27 mouse cellular contexts compared by ENCODE assay signal in the genomic region with DNA sequence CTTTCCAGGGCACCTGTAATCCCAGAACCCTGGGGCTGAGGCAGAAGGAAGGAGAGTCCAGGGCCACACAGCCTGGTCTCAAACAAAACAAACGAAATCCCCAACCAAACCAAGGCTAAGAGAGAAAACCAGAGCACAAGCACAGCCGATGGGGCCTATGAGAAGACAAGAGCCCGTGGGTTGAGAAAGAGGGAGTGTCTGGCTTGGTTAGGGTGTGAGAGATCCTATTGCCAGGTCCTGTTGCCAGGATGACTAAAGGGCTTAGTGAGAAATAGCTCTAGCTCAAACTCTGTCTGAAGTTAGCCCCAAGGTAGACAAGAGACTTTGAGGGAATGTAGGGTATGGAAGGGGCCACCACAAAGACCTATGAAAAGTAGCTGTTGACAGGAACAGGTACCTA. TPM values are rescaled to one million over a fixed set of nuclear protein-coding genes. Genes with fewer than 3 reads are reported as not detected.
DNase-seq lines count a peak whose midpoint lies in the region; ATAC-seq and TF ChIP-seq lines count a peak whose summit lies in the region.
"Had no signal": no experiment of that assay in that cellular context is flagged by ENCODE, and none has a peak within 500 bp of the region (broad histone marks: within the 10 kb centered on the region; RNA-seq: fewer than 3 reads in every experiment).

No protein-coding gene starts in this region.

- H3K79me2 ChIP-seq in myocyte (ENCODE audit: control insufficient read depth, insufficient read depth) = peaks cover 20% of the 10 kb centered on the region

- no peak overlapping the region for H3K9ac ChIP-seq in midbrain, embryonic 11.5 days (ENCODE audit: low read length)
- H3K9ac ChIP-seq: forebrain, embryonic 13.5 days; heart, embryonic 12.5 days; heart, embryonic 15.5 days; hindbrain, embryonic 13.5 days had no signal

- H3K27me3 ChIP-seq in midbrain, embryonic 11.5 days (ENCODE audit: control insufficient read depth, insufficient read depth, low read length) = no peaks in the 10 kb centered on the region
- no peaks in the 10 kb centered on the region for H3K27me3 ChIP-seq in midbrain, embryonic 10.5 days (ENCODE audit: low read depth, poor library complexity, severe bottlenecking)
- no peaks in the 10 kb centered on the region for H3K27me3 ChIP-seq in myocyte (ENCODE audit: control insufficient read depth, insufficient read depth, insufficient read length)
- H3K27me3 ChIP-seq: CH12.LX; forebrain, embryonic 13.5 days; heart, embryonic 12.5 days; heart, embryonic 15.5 days; hindbrain, embryonic 13.5 days had no signal

- H3K36me3 ChIP-seq in midbrain, embryonic 11.5 days (ENCODE audit: control insufficient read depth, insufficient read depth, low read length) = no peaks in the 10 kb centered on the region
- H3K36me3 ChIP-seq in midbrain, embryonic 10.5 days = no peaks in the 10 kb centered on the region
- H3K36me3 ChIP-seq in myocyte (ENCODE audit: control insufficient read depth, insufficient read depth) = no peaks in the 10 kb centered on the region
- H3K36me3 ChIP-seq: forebrain, embryonic 10.5 days; heart, embryonic 15.5 days; hindbrain, embryonic 10.5 days; hindbrain, embryonic 13.5 days had no signal

- no peak for ATAC-seq in midbrain, embryonic 11.5 days (ENCODE audit: low FRiP score)
- ATAC-seq: forebrain, embryonic 13.5 days; forebrain, embryonic 16.5 days; hindbrain, embryonic 16.5 days had no signal

- H3K4me2 ChIP-seq in midbrain, embryonic 11.5 days = no peak overlapping the region
- H3K4me2 ChIP-seq in myocyte (ENCODE audit: low read depth) = peak overlapping the region; percentile 50
- H3K4me2 ChIP-seq: forebrain, embryonic 13.5 days; heart, embryonic 12.5 days; heart, embryonic 15.5 days; hindbrain, embryonic 13.5 days had no signal

- peak; percentile 23 for DNase-seq in midbrain, embryonic 11.5 days (ENCODE audit: low spot score, missing footprints)
- DNase-seq in midbrain, embryonic 10.5 days (ENCODE audit: low spot score) = no peak
- peak; percentile 48 for DNase-seq in NIH3T3 (ENCODE audit: low read depth)
- DNase-seq in left cerebral cortex, adult 18-20 months (ENCODE audit: low spot score in 2 of 2) = no peak
- DNase-seq in layer of hippocampus, postnatal 36 days = no peak
- DNase-seq: adrenal gland, adult 8-10 months; adrenal gland, postnatal 25 days; B cell, adult 2 months; cerebellum, adult 18-20 months; cerebellum, adult 9-10 months; cerebellum, postnatal 14 days; gastrocnemius, postnatal 10 days; gastrocnemius, postnatal 36 days; heart, adult 11 months; heart, postnatal 10 days; heart, postnatal 36 days had no signal

- no peak overlapping the region for H3ac ChIP-seq in myocyte (ENCODE audit: control insufficient read depth, insufficient read length)

- no peaks in the 10 kb centered on the region for H3K9me3 ChIP-seq in midbrain, embryonic 11.5 days (ENCODE audit: control insufficient read depth, low read length)
- H3K9me3 ChIP-seq in midbrain, embryonic 10.5 days (replicated peaks) = no peaks in the 10 kb centered on the region
- H3K9me3 ChIP-seq: forebrain, embryonic 10.5 days; forebrain, embryonic 13.5 days; G1E; heart, embryonic 12.5 days; heart, embryonic 15.5 days; hindbrain, embryonic 10.5 days; hindbrain, embryonic 13.5 days had no signal

- no peaks in the 10 kb centered on the region for H3K4me1 ChIP-seq in midbrain, embryonic 11.5 days (ENCODE audit: control insufficient read depth, insufficient read depth, low read length)
- peaks cover 21% of the 10 kb centered on the region for H3K4me1 ChIP-seq in midbrain, embryonic 10.5 days
- H3K4me1 ChIP-seq: forebrain, embryonic 13.5 days had no signal

- no peak overlapping the region for H3K4me3 ChIP-seq in midbrain, embryonic 11.5 days (ENCODE audit: low read depth, low read length)
- H3K4me3 ChIP-seq in midbrain, embryonic 10.5 days = no peak overlapping the region
- no peak overlapping the region for H3K4me3 ChIP-seq in myocyte
- H3K4me3 ChIP-seq: forebrain, embryonic 10.5 days; forebrain, embryonic 13.5 days; heart, embryonic 12.5 days; heart, embryonic 15.5 days; hindbrain, embryonic 10.5 days; hindbrain, embryonic 13.5 days had no signal

- 61% methylated on average over 3 of the region's 3 CpGs for WGBS in midbrain, embryonic 11.5 days
- 64% methylated on average over 3 of the region's 3 CpGs for WGBS in midbrain, embryonic 10.5 days

- TF ChIP-seq POLR2A in myocyte (IDR thresholded peaks at IDR 0.05; ENCODE audit: insufficient read length, low read depth) = no peak

- no peak overlapping the region for H3K27ac ChIP-seq in midbrain, embryonic 11.5 days (ENCODE audit: low read depth, low read length)
- H3K27ac ChIP-seq in midbrain, embryonic 10.5 days (replicated peaks) = no peak overlapping the region
- H3K27ac ChIP-seq: forebrain, embryonic 10.5 days; forebrain, embryonic 13.5 days; heart, embryonic 15.5 days; hindbrain, embryonic 10.5 days; hindbrain, embryonic 13.5 days had no signal

TF ChIP-seq in myocyte, 11 proteins besides CTCF, POLR2A, EP300 and RAD21:
- no peak for TF ChIP-seq MYOG (IDR thresholded peaks at IDR 0.05; ENCODE audit: control insufficient read depth in 1 of 3, insufficient read depth in 1 of 3, insufficient read length in 2 of 3, low read depth in 2 of 3)
- no peak for TF ChIP-seq MAX (IDR thresholded peaks at IDR 0.05; ENCODE audit: low read depth)
- TF ChIP-seq MYOD1 (IDR thresholded peaks at IDR 0.05; ENCODE audit: control insufficient read depth in 1 of 3, insufficient read length in 2 of 3, low read depth in 2 of 3) = no peak
- TF ChIP-seq SRF (IDR thresholded peaks at IDR 0.05; ENCODE audit: control insufficient read depth, insufficient read length, low read depth) = no peak
- no peak for TF ChIP-seq USF1 (IDR thresholded peaks at IDR 0.05; ENCODE audit: low read depth)
- TF ChIP-seq TCF3 (IDR thresholded peaks at IDR 0.05; ENCODE audit: insufficient read length, low read depth) = no peak

RNA-seq across cellular contexts. Expression of gene Atp2b4, which starts 19.3 kb away (rescaled TPM):
- 7.6 and 8.3 TPM in 2 replicates for polyA plus RNA-seq in midbrain, embryonic 11.5 days (2014; fragmentation: Nextera tagmentation; extraction: Ambion mirVana)
- 3.0 and 5.7 TPM in 2 replicates for polyA plus RNA-seq in midbrain, embryonic 10.5 days (2016; fragmentation: Nextera tagmentation; extraction: Ambion mirVana)
- polyA plus RNA-seq in myocyte (2012; fragmentation: generic; extraction: Trizol) = 28.1 TPM
- 100 to 1,000 TPM; 221 to 267 TPM for total RNA-seq in left cerebral cortex, adult 18-20 months (2021)
- total RNA-seq in layer of hippocampus, postnatal 36 days (2021) = 10 to 100 TPM; 67.8 to 72.1 TPM

Comparison
In these comparisons a context has a peak if more than half of its experiments do, and no peak if none do; other contexts are left out.
1. DNase-seq: peak in midbrain, embryonic 11.5 days (single experiment) and NIH3T3 (single experiment); none in midbrain, embryonic 10.5 days (single experiment), left cerebral cortex, adult 18-20 months (0 of 2) and layer of hippocampus, postnatal 36 days (0 of 2).